Mouse (Mus musculus) hindbrain, postnatal 0 days (tissue): ENCODE measurements around the gene Rabggta. TPM values are rescaled to one million over a fixed set of nuclear protein-coding genes. Genes with fewer than 3 reads are reported as not detected.

Source experiments
- ATAC-seq: fragments of 200-750 bp; cut with Nextera tagmentation; 2 replicates; pipeline ENCODE4 v1.8.0; 2017; ENCODE audit warnings: mild to moderate bottlenecking, moderate TSS enrichment, moderate library complexity
- DNase-seq: peaks from one replicate; pipeline ENCODE4 v3.0.0-alpha.2; 2015; ENCODE audit warnings: low spot score
- H3K27ac ChIP-seq: fragments of 300-500 bp; sonication (generic); 2 replicates; pipeline ENCODE4 v1.5.1; 2014; ENCODE audit warnings: mild to moderate bottlenecking
- H3K27me3 ChIP-seq: fragments of 300-500 bp; sonication (generic); 2 replicates; pipeline ENCODE4 v1.6.1; 2014; ENCODE audit warnings: low read length, mixed read lengths; ENCODE audit not compliant: insufficient read depth
- H3K36me3 ChIP-seq: fragments of 300-500 bp; sonication (generic); 2 replicates; pipeline ENCODE4 v1.6.1; 2014; ENCODE audit warnings: low read length, mixed read lengths; ENCODE audit not compliant: insufficient read depth
- H3K4me1 ChIP-seq: fragments of 300-500 bp; sonication (generic); 2 replicates; pipeline ENCODE4 v1.6.1; 2014; ENCODE audit warnings: antibody characterized with exemption, low read length, mixed read lengths; ENCODE audit not compliant: insufficient read depth
- H3K4me2 ChIP-seq: fragments of 300-500 bp; sonication (generic); 2 replicates; pipeline ENCODE4 v1.6.1; 2014; ENCODE audit warnings: low read depth, mild to moderate bottlenecking, low read length, moderate library complexity, mixed read lengths
- H3K4me3 ChIP-seq: fragments of 300-500 bp; sonication (generic); 2 replicates; pipeline ENCODE4 v1.5.1; 2014; ENCODE audit warnings: low read length
- H3K9ac ChIP-seq: fragments of 300-500 bp; sonication (generic); replicated peaks from 2 replicates; pipeline ENCODE4 v1.6.1; 2014; ENCODE audit warnings: mild to moderate bottlenecking, low read length, moderate library complexity, mixed read lengths
- H3K9me3 ChIP-seq: fragments of 300-500 bp; sonication (generic); 2 replicates; pipeline ENCODE4 v1.6.1; 2016; ENCODE audit warnings: low read length, mixed read lengths
- CTCF ChIP-seq: IDR thresholded peaks from 2 replicates; pipeline ENCODE4 v1.5.1; 2016; ENCODE audit warnings: antibody characterized with exemption, control low read depth, low read depth
- WGBS: fragments of 180-500 bp; shearing (Covaris S2); extraction: QIAGEN DNeasy Blood & Tissue Kit; methylation state at CpG from one replicate; pipeline ENCODE4 v1.1.7; 2014; 5-methylcytosine and 5-hydroxymethylcytosine counted together
- polyA plus RNA-seq: library from polyadenylated mRNA; unstranded; fragments of >200 nt; fragmentation: Nextera tagmentation; extraction: Ambion mirVana; gene quantifications from 2 replicates; pipeline ENCODE4 v1.2.1, GENCODE M21; 2015
- total RNA-seq: library from RNA; depleted of rRNA; stranded (reverse); fragments of >200 nt; gene quantifications from 2 replicates; pipeline ENCODE4 v1.2.3, GENCODE M21; 2014

The Rabggta gene
- total and polyA plus RNA-seq, 2 experiments from 2014 or later, result 51.9 to 83.8 TPM

- no peak overlapping the region for H3K27ac ChIP-seq
- no peak overlapping the region for H3K4me3 ChIP-seq
- H3K4me1 ChIP-seq, result peaks cover 4% of the 10 kb centered on the region; the same call in 1 of the 2 replicates
- H3K9me3 ChIP-seq, result no peaks in the 10 kb centered on the region
- no peak for TF ChIP-seq CTCF
- H3K27me3 ChIP-seq, result no peaks in the 10 kb centered on the region
- H3K36me3 ChIP-seq, result peaks cover 23% of the 10 kb centered on the region
- no peak overlapping the region for H3K9ac ChIP-seq
- DNase-seq (no peak), ATAC-seq (no peak)
- H3K4me2 ChIP-seq, result no peak overlapping the region
- WGBS, result 81% methylated on average over 7 of the region's 7 CpGs
These were observed 12.8 kb upstream of the Rabggta start for GRCm38 (mm10) chr14:55734869-55735268.

- peaks cover 4% of the 10 kb centered on the region; the same call in 1 of the 2 replicates for H3K4me1 ChIP-seq
- no peaks in the 10 kb centered on the region for H3K27me3 ChIP-seq
- H3K4me3 ChIP-seq, result no peak overlapping the region
- no peak overlapping the region for H3K9ac ChIP-seq
- no peak overlapping the region for H3K27ac ChIP-seq
- no peak for TF ChIP-seq CTCF
- peaks cover 13% of the 10 kb centered on the region for H3K36me3 ChIP-seq
- no peak overlapping the region for H3K4me2 ChIP-seq
- no peak for DNase-seq
- WGBS, result 78% methylated on average over 10 of the region's 10 CpGs
- ATAC-seq, result no peak
- H3K9me3 ChIP-seq, result no peaks in the 10 kb centered on the region
These were observed 11.8 kb upstream of the Rabggta start for GRCm38 (mm10) chr14:55733889-55734288.

- Histone ChIP-seq H3K4me3 (no peak overlapping the region), H3K27ac (peak overlapping the region; percentile 63), H3K9ac (no peak overlapping the region), H3K27me3 (no peaks in the 10 kb centered on the region), H3K36me3 (no peaks in the 10 kb centered on the region), H3K4me1 (peaks cover 7% of the 10 kb centered on the region), H3K4me2 (peak overlapping the region; percentile 22; the same call in 1 of the 2 replicates), H3K9me3 (no peaks in the 10 kb centered on the region)
- no peak for TF ChIP-seq CTCF
- ATAC-seq (peak; percentile 83), DNase-seq (peak; percentile 86)
- 56% methylated on average over 7 of the region's 7 CpGs for WGBS
These were observed 8.5 kb upstream of the Rabggta start for GRCm38 (mm10) chr14:55730531-55731032.

DNA sequence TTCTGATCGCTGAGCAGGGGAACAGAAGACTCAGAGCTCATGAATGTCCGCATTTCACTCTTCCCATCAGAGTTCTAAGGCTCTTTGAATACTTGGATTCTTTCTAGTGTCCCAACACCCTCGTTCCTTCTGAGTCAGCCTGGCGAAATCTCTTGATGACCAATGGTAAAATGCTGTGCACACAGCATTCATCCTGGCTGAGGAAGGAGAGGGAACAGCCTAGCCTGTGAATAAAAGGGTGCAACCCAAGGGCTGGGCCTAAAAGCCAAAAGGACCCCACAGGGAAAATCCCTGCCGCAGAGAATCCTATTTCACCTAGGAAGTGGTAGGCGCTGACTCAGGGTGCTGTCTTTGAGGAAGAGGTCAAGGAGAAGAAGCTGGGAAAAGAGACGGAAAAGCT, 8.1 kb upstream of the Rabggta start:
- Histone ChIP-seq H3K9me3 (no peaks in the 10 kb centered on the region), H3K27me3 (no peaks in the 10 kb centered on the region), H3K4me3 (no peak overlapping the region), H3K36me3 (no peaks in the 10 kb centered on the region), H3K9ac (no peak overlapping the region), H3K27ac (peak overlapping the region; percentile 63), H3K4me1 (peaks cover 7% of the 10 kb centered on the region), H3K4me2 (peak overlapping the region; percentile 22; the same call in 1 of the 2 replicates)
- 44% methylated on average over 7 of the region's 7 CpGs for WGBS
- no peak for TF ChIP-seq CTCF
- DNase-seq (no peak), ATAC-seq (peak; percentile 66)

- H3K9me3 ChIP-seq, result no peaks in the 10 kb centered on the region
- H3K4me2 ChIP-seq, result no peak overlapping the region
- no peak overlapping the region for H3K4me3 ChIP-seq
- H3K9ac ChIP-seq, result no peak overlapping the region
- ATAC-seq (no peak), DNase-seq (no peak)
- WGBS, result 72% methylated on average over 8 of the region's 8 CpGs
- peaks cover 7% of the 10 kb centered on the region for H3K4me1 ChIP-seq
- no peak overlapping the region for H3K27ac ChIP-seq
- no peaks in the 10 kb centered on the region for H3K27me3 ChIP-seq
- H3K36me3 ChIP-seq, result no peaks in the 10 kb centered on the region
- no peak for TF ChIP-seq CTCF
These were observed 6.0 kb upstream of the Rabggta start for GRCm38 (mm10) chr14:55727889-55728685.

DNA sequence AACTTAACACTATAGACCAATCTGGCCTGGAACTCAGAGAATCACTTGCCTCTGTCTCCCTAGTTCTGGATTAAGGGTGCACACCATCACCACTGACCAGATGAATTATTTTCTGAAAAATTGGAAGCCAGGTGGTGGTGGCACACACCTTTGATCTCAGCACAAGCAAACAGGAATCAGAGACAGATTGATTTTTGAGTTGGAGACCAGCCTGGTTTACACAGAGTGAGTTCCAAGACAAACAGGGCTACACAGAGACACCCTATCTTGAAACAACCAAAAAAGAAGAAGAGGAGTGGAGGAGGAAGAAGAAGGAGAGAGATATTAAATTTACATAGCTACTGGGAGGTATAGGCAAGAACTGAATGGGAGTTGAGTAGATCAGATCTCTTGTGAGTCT, 4.2 kb upstream of the Rabggta start:
- no peak overlapping the region for H3K27ac ChIP-seq
- no peak overlapping the region for H3K4me2 ChIP-seq
- H3K9ac ChIP-seq, result no peak overlapping the region
- peaks cover 10% of the 10 kb centered on the region for H3K4me1 ChIP-seq
- DNase-seq (no peak), ATAC-seq (no peak)
- H3K4me3 ChIP-seq, result no peak overlapping the region
- H3K36me3 ChIP-seq, result no peaks in the 10 kb centered on the region
- H3K27me3 ChIP-seq, result no peaks in the 10 kb centered on the region
- no peaks in the 10 kb centered on the region for H3K9me3 ChIP-seq
- no peak for TF ChIP-seq CTCF

GRCm38 (mm10) chr14:55724411-55724871, 2.4 kb upstream of the Rabggta start:
- no peak overlapping the region for H3K27ac ChIP-seq
- no peaks in the 10 kb centered on the region for H3K36me3 ChIP-seq
- H3K4me2 ChIP-seq, result no peak overlapping the region
- no peaks in the 10 kb centered on the region for H3K27me3 ChIP-seq
- DNase-seq (no peak), ATAC-seq (no peak)
- no peak overlapping the region for H3K9ac ChIP-seq
- no peaks in the 10 kb centered on the region for H3K9me3 ChIP-seq
- WGBS, result 70% methylated on average over 8 of the region's 8 CpGs
- H3K4me1 ChIP-seq, result peaks cover 7% of the 10 kb centered on the region; the same call in 1 of the 2 replicates
- no peak for TF ChIP-seq CTCF
- no peak overlapping the region for H3K4me3 ChIP-seq
